Mouse (Mus musculus) neural tube, embryonic 15.5 days (tissue): Measurements from ENCODE around the gene Car5a. TPM values are rescaled to one million over a fixed set of nuclear protein-coding genes. Genes with fewer than 3 reads are reported as not detected.

Experiments
- ATAC-seq: fragments of 200-750 bp; cut with Nextera tagmentation; 2 replicates; pipeline ENCODE4 v1.8.0; 2017; ENCODE audit warnings: mild to moderate bottlenecking, moderate TSS enrichment, moderate library complexity; ENCODE audit not compliant: low FRiP score
- H3K27ac ChIP-seq: fragments of 300-500 bp; sonication (generic); replicated peaks from 2 replicates; pipeline ENCODE4 v1.5.1; 2015; ENCODE audit warnings: mild to moderate bottlenecking, inconsistent platforms
- H3K27me3 ChIP-seq: fragments of 300-500 bp; sonication (generic); replicated peaks from 2 replicates; pipeline ENCODE4 v1.6.1; 2015; ENCODE audit warnings: inconsistent platforms
- H3K36me3 ChIP-seq: fragments of 300-500 bp; sonication (generic); 2 replicates; pipeline ENCODE4 v1.6.1; 2015; ENCODE audit warnings: inconsistent platforms
- H3K4me1 ChIP-seq: fragments of 300-500 bp; sonication (generic); 2 replicates; pipeline ENCODE4 v1.6.1; 2015; ENCODE audit warnings: inconsistent platforms
- H3K4me2 ChIP-seq: fragments of 300-500 bp; sonication (generic); 2 replicates; pipeline ENCODE4 v1.6.1; 2015; ENCODE audit warnings: inconsistent platforms, mild to moderate bottlenecking, moderate library complexity
- H3K4me3 ChIP-seq: fragments of 300-500 bp; sonication (generic); replicated peaks from 2 replicates; pipeline ENCODE4 v1.5.1; 2015; ENCODE audit warnings: mild to moderate bottlenecking, inconsistent platforms
- H3K9ac ChIP-seq: fragments of 300-500 bp; sonication (generic); replicated peaks from 2 replicates; pipeline ENCODE4 v1.6.1; 2015; ENCODE audit warnings: mild to moderate bottlenecking, inconsistent platforms
- H3K9me3 ChIP-seq: fragments of 300-500 bp; sonication (generic); replicated peaks from 2 replicates; pipeline ENCODE4 v1.6.1; 2016; ENCODE audit warnings: inconsistent platforms
- WGBS: fragments of 180-500 bp; shearing (Covaris S2); methylation state at CpG from one replicate; pipeline ENCODE4 v1.1.7; 2015; ENCODE audit warnings: mixed read lengths; 5-methylcytosine and 5-hydroxymethylcytosine counted together
- polyA plus RNA-seq: library from polyadenylated mRNA; unstranded; fragments of >200 nt; fragmentation: Nextera tagmentation; extraction: Ambion mirVana; gene quantifications from 2 replicates; pipeline ENCODE4 v1.2.1, GENCODE M21; 2015

Gene Car5a
- polyA plus RNA-seq, 1 experiment from 2014 or later: 0.50 TPM

GRCm38 (mm10) chr8:121971488-121972058, 26.9 kb upstream of the Car5a start:
- no peak for ATAC-seq
- no peak overlapping the region; the same call in 1 of the 2 replicates for H3K27ac ChIP-seq

DNA sequence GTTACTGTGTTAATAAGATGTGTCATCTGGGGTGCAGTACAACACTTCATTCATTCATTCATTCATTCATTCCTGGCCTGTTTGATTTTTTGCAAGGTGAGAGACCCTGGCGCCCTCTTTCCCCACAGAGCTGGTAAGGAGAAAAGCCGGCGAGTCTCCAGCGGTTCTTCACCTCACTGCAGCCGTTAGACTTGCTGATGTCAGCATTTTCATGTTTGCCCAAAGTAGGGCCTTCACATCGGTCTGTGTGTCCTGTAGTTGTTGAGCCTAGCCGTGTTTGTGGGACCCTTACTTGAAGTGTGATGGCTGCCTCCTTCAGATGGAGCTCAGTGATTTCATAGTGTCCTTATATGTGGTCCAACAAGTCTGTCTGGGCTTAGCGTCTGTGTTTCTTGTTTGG, 25.5 kb upstream of the Car5a start:
- no peak for ATAC-seq
- Histone ChIP-seq H3K4me3 (no peak overlapping the region), H3K27ac (no peak overlapping the region; the same call in 1 of the 2 replicates), H3K4me2 (no peak overlapping the region), H3K9ac (no peak overlapping the region), H3K27me3 (no peaks in the 10 kb centered on the region), H3K36me3 (peaks cover 13% of the 10 kb centered on the region), H3K4me1 (peaks cover 53% of the 10 kb centered on the region), H3K9me3 (no peaks in the 10 kb centered on the region)
- 88% methylated on average over 8 of the region's 8 CpGs for WGBS

More at GRCm38 (mm10) chr8:121971488-121972058, 26.9 kb upstream of the Car5a start:
- Histone ChIP-seq H3K27me3 (no peaks in the 10 kb centered on the region), H3K9me3 (no peaks in the 10 kb centered on the region), H3K9ac (no peak overlapping the region), H3K4me3 (no peak overlapping the region), H3K4me2 (no peak overlapping the region), H3K4me1 (peaks cover 40% of the 10 kb centered on the region), H3K36me3 (peaks cover 26% of the 10 kb centered on the region)
- 75% methylated on average over 17 of the region's 17 CpGs for WGBS

- WGBS: 53% methylated on average over 4 of the region's 4 CpGs
- no peak for ATAC-seq
- H3K36me3 ChIP-seq: no peaks in the 10 kb centered on the region
- H3K4me3 ChIP-seq: no peak overlapping the region
- H3K9ac ChIP-seq: no peak overlapping the region
- peak overlapping the region; percentile 70 for H3K27ac ChIP-seq
- no peaks in the 10 kb centered on the region for H3K9me3 ChIP-seq
- H3K4me1 ChIP-seq: peaks cover 61% of the 10 kb centered on the region
- no peaks in the 10 kb centered on the region for H3K27me3 ChIP-seq
- 0 out of 2 replicates have a peak overlapping the region, but pooled peaks have one; percentile 6 for H3K4me2 ChIP-seq
Observed at GRCm38 (mm10) chr8:121968542-121968941, 23.8 kb upstream of the Car5a start.

- Histone ChIP-seq H3K4me2 (0 out of 2 replicates have a peak overlapping the region, but pooled peaks have one; percentile 6), H3K9ac (0 out of 2 replicates have a peak overlapping the region, but pooled peaks have one; percentile 14), H3K9me3 (no peaks in the 10 kb centered on the region), H3K4me3 (no peak overlapping the region), H3K36me3 (no peaks in the 10 kb centered on the region), H3K4me1 (peaks cover 63% of the 10 kb centered on the region), H3K27me3 (no peaks in the 10 kb centered on the region), H3K27ac (peak overlapping the region; percentile 70)
- 10% methylated on average over 4 of the region's 4 CpGs for WGBS
- ATAC-seq: no peak
Observed at GRCm38 (mm10) chr8:121967977-121968376, 23.3 kb upstream of the Car5a start.

GRCm38 (mm10) chr8:121966714-121967448, 22.2 kb upstream of the Car5a start:
- Histone ChIP-seq H3K4me2 (no peak overlapping the region), H3K4me3 (no peak overlapping the region), H3K4me1 (peaks cover 63% of the 10 kb centered on the region), H3K9ac (no peak overlapping the region), H3K36me3 (no peaks in the 10 kb centered on the region), H3K27me3 (no peaks in the 10 kb centered on the region), H3K27ac (peak overlapping the region; percentile 70), H3K9me3 (no peaks in the 10 kb centered on the region)
- WGBS: 39% methylated on average over 7 of the region's 7 CpGs
- ATAC-seq: peak; percentile 46; the same call in 1 of the 2 replicates

DNA sequence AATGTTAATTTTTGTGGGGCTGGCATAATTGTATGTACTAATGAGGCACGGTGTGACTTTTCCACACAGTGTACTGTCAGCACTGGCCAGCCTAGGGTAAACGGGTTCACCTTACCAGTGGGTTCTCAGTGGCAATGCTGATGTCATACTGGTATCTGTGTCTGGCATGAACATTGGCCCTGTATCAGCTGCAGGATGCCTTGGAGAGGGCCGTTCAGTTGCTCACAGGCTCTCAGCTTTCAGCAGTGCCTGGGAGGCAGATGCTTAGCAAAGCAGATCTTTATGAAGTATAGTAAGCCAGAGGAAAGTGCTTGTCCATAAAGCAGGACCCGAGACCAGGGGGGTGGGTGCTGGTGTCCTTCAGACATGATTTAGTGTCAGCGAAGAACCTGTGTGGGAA, 21.4 kb upstream of the Car5a start:
- ATAC-seq: 0 out of 2 replicates have a peak, but pooled peaks have one; percentile 21
- Histone ChIP-seq H3K4me1 (peaks cover 56% of the 10 kb centered on the region), H3K27me3 (no peaks in the 10 kb centered on the region), H3K4me2 (no peak overlapping the region), H3K4me3 (no peak overlapping the region), H3K9ac (no peak overlapping the region), H3K36me3 (no peaks in the 10 kb centered on the region), H3K27ac (peak overlapping the region; percentile 70), H3K9me3 (no peaks in the 10 kb centered on the region)
- 48% methylated on average over 5 of the region's 5 CpGs for WGBS

DNA sequence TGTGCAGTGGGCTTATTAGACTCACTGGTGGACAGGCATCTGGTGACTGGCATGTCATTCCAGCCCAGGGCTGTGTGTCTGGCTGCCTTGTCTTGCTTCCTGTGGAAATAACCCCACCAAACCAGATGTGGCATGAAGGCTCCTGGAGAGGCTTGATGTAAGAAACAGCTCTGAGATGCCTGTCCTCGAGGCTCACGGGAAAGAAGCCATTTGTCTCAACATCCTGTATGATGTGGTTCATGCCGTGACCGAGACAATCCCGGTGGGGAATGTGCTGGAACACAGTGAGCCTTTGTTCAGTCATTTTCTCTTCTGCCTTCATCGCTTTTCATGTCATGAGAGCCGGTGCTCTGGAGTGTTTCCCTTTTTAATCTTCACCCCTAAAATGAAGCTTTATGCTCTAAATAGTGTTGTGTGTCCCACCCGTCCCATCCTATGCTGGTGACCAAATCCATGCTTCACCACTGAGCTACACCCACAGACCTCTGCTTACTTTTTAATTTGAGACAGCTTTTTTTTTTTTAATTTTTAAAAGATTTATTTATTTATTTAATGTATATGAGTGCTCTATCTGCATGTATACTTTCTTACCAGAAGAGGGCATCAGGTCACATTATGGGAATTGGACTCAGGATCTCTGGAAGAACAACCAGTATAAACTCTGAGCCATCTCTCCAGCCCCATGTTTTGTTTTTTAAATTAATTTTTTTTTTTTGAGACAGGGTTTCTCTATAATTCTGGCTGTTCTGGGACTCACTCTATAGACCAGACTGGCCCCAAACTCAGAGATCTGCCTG, 20.2 kb upstream of the Car5a start:
- 58% methylated on average over 8 of the region's 8 CpGs for WGBS
- H3K4me1 ChIP-seq: peaks cover 51% of the 10 kb centered on the region
- H3K9me3 ChIP-seq: no peaks in the 10 kb centered on the region
- ATAC-seq: no peak
- H3K36me3 ChIP-seq: no peaks in the 10 kb centered on the region
- H3K27me3 ChIP-seq: no peaks in the 10 kb centered on the region
- no peak overlapping the region for H3K4me3 ChIP-seq
- H3K4me2 ChIP-seq: no peak overlapping the region
- no peak overlapping the region; the same call in 1 of the 2 replicates for H3K27ac ChIP-seq
- no peak overlapping the region for H3K9ac ChIP-seq

DNA sequence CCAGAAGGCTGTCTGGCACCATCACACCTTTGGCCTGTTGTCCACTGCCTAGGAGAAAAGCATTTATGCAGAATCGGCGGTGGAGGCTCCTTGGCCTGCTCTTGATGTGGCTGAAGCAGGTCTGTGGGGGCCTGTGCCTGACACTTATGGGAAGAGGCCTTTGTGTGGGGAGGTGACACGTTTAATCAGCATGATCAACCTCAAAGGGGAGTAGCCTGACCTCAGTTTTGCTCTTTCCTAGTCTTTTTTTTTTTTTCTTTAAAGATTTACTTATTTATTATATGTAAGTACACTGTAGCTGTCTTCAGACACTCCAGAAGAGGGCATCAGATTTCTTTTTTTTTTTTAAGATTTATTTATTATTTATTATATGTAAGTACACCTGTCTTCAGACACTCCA, 18.2 kb upstream of the Car5a start:
- H3K4me3 ChIP-seq: no peak overlapping the region
- H3K9me3 ChIP-seq: no peaks in the 10 kb centered on the region
- WGBS: 86% methylated on average over 3 of the region's 3 CpGs
- H3K9ac ChIP-seq: no peak overlapping the region
- H3K27ac ChIP-seq: no peak overlapping the region
- no peaks in the 10 kb centered on the region for H3K27me3 ChIP-seq
- no peak for ATAC-seq
- no peak overlapping the region for H3K4me2 ChIP-seq
- peaks cover 39% of the 10 kb centered on the region for H3K4me1 ChIP-seq
- no peaks in the 10 kb centered on the region for H3K36me3 ChIP-seq

DNA sequence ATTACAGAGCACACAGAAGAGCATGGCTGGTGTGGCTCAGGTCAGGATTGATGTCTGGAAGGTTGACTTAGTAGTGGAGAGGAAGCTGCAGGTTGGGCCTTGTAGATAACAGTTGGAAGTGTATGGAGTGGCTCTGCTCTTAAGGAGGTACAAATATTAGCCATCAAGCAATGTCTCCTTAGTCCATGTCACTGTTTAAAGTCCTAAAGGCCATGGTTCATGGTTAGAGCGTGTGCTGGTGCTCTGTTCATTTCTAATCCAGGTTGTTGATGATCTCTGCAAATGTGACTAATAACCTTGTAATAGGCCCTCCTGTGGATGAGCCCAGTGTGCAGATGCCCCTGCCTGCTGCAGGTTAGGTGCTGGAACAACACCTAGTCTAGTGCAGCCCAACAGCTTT, 13.7 kb upstream of the Car5a start:
- WGBS: 90% methylated on average over 1 of the region's 1 CpGs
- H3K27ac ChIP-seq: no peak overlapping the region

DNA sequence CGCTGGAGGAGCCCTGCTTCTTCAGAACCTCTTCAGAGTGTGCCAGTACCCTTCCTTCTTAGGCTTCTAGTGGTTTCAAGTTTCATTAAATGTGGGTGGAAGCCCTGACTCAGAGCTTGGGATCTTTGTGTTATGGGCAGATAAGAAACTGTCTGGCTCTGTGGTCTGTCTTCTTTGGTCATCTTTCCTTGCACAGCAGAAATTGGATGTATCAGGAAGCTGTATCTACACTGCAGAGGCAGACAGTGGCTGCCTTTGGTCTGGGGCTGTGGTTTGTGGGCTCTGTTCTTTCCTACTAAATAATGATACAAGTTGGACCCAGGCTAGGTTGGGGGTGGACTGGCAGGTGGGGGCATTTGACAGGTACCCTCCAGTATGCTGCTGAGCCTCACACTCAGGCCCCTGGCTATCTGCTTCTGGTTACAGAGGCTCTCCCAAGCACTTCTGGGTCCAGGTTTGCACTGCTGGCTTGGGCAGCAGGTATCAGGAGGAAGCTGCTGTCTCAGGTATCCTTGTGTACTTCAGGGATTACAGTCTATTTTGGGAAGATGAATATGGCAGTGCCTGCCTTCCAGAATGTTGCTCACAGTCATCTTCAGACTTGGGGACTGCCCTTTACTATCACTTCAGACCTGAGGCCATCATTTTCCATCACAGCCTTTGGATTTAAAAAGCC, 11.3 kb upstream of the Car5a start:
- 83% methylated on average over 1 of the region's 1 CpGs for WGBS
- no peak overlapping the region for H3K4me2 ChIP-seq
- no peaks in the 10 kb centered on the region for H3K27me3 ChIP-seq
- ATAC-seq: no peak
- peaks cover 30% of the 10 kb centered on the region for H3K4me1 ChIP-seq
- H3K36me3 ChIP-seq: no peaks in the 10 kb centered on the region; the same call in 1 of the 2 replicates
- no peak overlapping the region for H3K9ac ChIP-seq
- H3K27ac ChIP-seq: no peak overlapping the region
- no peak overlapping the region for H3K4me3 ChIP-seq
- H3K9me3 ChIP-seq: no peaks in the 10 kb centered on the region

More for the DNA sequence above, 13.7 kb upstream of the Car5a start:
- peaks cover 10% of the 10 kb centered on the region for H3K4me1 ChIP-seq
- ATAC-seq: no peak
- H3K9ac ChIP-seq: no peak overlapping the region
- H3K4me3 ChIP-seq: no peak overlapping the region
- no peaks in the 10 kb centered on the region for H3K9me3 ChIP-seq
- no peaks in the 10 kb centered on the region; the same call in 1 of the 2 replicates for H3K36me3 ChIP-seq
- no peaks in the 10 kb centered on the region for H3K27me3 ChIP-seq
- H3K4me2 ChIP-seq: no peak overlapping the region

GRCm38 (mm10) chr8:121954981-121955555, 10.4 kb upstream of the Car5a start:
- H3K27ac ChIP-seq: no peak overlapping the region
- no peaks in the 10 kb centered on the region; the same call in 1 of the 2 replicates for H3K36me3 ChIP-seq
- H3K4me3 ChIP-seq: no peak overlapping the region
- ATAC-seq: no peak
- WGBS: 82% methylated on average over 10 of the region's 10 CpGs
- no peaks in the 10 kb centered on the region for H3K27me3 ChIP-seq
- H3K4me1 ChIP-seq: peaks cover 30% of the 10 kb centered on the region
- H3K4me2 ChIP-seq: no peak overlapping the region
- no peaks in the 10 kb centered on the region for H3K9me3 ChIP-seq
- H3K9ac ChIP-seq: no peak overlapping the region
